Mouse (Mus musculus) layer of hippocampus, postnatal 25 days (tissue): ENCODE measurements around the gene Gpc2. TPM values are rescaled to one million over a fixed set of nuclear protein-coding genes. Genes with fewer than 3 reads are reported as not detected.
A peak's percentile ranks its signal among the peaks of the same experiment; 100 is the strongest.

Source experiments
- DNase-seq, 2 experiments: peaks; one replicate each; pipeline ENCODE4 v3.0.0; 2022; ENCODE audit warnings: mixed read lengths in 2 of 2, low spot score in 1 of 2; ENCODE audit errors: extremely low spot score in 1 of 2
- total RNA-seq, 2 experiments: library from RNA; stranded (reverse); gene quantifications; 2 replicates each; pipeline ENCODE4 v1.2.3; 2021

Gene Gpc2
- total RNA-seq, 2 experiments from 2014 or later: 3.3 to 4.8 TPM

DNA sequence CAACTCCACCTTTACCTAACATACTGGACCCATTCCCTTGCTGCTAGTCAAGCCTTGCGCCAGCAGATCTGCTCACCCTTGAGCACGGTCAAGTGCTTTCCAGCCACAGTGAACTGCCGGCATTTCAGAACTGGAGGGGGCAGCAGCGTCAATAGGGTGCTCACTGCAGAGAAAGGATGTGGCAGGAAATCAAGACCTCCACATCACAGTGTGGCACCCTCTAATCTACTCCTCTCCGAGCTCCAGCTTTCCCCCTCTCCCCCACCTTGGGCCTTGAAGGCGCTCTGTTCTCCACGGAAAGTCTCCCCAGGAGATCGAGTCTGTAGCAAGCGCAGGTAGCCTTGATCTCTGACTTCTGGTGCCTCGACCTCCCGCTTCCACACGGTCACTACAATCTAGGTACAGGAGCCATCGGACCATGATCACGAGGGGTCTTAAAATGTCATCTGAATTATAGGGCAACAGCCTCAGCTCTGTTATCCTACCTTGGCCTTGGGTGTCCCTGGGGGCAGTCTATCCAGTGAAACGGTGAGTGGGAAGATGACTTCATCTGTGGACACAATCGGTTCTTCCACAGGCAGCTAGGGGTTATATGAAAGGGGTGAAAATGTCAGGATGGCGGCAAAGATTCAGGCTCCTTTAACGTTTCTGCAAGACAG is 17.1 kb downstream of the Gpc2 start:
- DNase-seq: peak in 1 of 2 experiments; percentile 10

- peak in 1 of 2 experiments; percentile 8 for DNase-seq
These were observed 17.8 kb downstream of the Gpc2 start for GRCm38 (mm10) chr5:138262001-138262400.

GRCm38 (mm10) chr5:138260834-138261233 is 19.0 kb downstream of the Gpc2 start:
- DNase-seq: peak in 1 of 2 experiments; percentile 10

GRCm38 (mm10) chr5:138260051-138260450 is 19.8 kb downstream of the Gpc2 start:
- DNase-seq: peak in 1 of 2 experiments; percentile 6

DNA sequence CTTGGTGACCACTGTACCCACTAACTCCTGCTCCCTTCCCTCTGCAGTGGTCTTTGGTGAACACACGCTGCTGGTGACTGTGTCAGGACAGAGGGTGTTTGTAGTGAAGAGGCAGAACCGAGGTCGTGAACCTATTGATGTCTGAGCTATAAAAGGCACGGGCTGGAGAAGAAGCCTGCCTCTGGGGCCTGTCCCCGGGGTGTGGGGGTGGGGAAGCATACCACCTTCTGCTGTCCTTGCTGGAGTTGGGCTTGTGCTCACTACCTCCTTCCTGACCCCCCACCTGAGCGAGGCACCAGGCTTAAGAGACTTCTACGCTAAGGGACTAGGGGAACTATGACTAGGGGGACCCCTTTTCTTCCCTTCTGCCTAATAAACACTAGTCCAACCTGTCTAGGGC is 20.8 kb downstream of the Gpc2 start:
- DNase-seq: no peak

DNA sequence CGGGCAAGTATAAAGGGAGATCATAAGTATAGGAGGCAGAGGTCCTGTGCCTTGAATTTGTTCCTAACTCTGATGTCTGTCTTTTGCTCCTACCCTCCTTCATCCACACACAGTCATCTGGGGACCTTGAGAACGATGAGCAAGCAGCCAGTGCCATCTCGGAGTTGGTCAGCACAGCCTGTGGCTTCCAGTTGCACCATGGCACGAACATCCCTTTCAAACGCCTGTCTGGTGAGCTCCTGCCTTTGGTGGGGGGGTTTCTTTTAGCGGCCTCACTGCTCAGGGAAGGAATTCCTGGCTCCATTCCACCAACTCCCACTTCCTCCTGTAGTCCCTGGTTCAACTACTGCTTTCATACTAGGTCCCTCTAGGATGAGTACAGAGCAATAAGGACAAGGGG is 21.3 kb downstream of the Gpc2 start:
- peak in 1 of 2 experiments; percentile 7 for DNase-seq

DNA sequence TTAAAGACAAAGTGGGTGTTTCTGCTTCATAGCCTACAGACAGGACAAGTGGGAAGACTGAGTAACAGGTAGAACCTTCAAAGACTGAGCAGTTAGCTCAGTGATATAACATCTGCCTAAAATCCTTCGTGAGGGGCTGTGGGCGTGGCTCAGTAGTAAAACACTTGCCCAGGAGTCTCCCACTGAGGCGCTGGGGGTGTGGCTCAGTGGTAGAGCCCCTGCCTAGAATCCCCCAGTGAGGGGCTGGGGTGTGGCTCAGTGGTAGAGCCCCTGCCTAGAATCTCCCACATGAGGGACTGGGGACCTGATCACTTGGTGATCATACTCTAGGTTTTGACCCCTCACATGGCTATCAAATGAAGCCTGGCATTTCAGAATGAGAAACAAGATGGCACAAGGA is 21.7 kb downstream of the Gpc2 start:
- DNase-seq: no peak

DNA sequence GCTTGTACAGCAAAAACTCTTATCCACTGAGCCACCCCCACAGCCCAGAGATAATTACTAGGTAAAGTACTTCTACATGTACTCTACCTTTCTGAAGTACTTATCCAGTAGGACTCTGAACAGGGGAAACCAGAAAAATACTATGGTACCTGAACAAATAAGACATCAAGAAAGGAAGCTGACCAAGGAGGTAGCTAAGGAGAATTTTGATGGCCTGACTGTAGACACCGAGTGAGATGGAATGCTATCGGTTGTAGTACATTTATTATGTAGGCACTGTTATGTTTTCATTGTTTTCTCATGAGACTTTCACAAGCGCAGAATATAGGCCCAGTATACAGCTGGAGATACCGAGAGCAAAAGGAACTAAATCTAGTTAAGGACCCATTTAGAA is 22.2 kb downstream of the Gpc2 start:
- no peak for DNase-seq

- DNase-seq: peak in 1 of 2 experiments; percentile 7
These were observed 22.7 kb downstream of the Gpc2 start for GRCm38 (mm10) chr5:138256966-138257584.

GRCm38 (mm10) chr5:138256094-138256467 is 23.7 kb downstream of the Gpc2 start:
- no peak for DNase-seq

DNA sequence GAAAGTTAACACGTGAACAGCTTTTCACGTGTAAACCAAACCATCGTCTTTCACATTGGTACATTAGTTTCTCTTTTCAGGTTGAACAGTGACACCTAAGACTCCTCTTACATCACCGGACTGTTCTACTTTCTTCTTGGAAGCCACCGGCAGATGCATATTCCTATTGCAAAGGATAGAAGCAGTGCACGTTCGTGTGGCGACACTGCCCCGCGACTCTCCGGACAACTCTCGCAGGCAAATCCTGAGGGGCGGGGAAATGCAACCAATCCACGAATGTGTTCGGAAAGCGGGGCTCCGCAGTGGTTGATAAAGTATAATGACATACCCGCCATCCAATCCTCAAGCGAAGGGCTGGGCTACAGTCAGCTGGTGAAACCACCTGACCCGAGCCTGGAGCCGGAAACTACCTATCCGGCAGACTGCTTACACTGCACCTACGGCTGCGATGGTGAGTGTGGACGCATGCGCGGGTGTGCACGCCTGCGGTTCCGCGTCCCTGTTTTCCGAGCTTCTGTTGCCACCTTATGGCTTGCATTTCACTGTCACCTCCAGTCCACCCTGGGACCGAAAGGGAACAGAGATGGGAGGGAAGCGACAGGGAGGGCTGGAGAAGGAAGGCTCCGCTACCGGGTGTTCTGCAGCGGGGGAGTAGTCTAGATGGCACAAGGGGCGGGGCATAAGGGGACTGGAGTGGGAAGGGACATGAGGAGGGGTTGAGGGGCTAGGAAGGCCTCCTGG is 24.3 kb downstream of the Gpc2 start, which contains the start of gene Lamtor4:
TSS of gene Lamtor4 (plus strand) at position 130 of the 741 bp plus-strand sequence.
- peak; percentile 73 to 84 for DNase-seq

GRCm38 (mm10) chr5:138253061-138253460 is 26.7 kb downstream of the Gpc2 start:
- no peak for DNase-seq

GRCm38 (mm10) chr5:138251144-138251543 is 28.7 kb downstream of the Gpc2 start:
- no peak for DNase-seq

DNA sequence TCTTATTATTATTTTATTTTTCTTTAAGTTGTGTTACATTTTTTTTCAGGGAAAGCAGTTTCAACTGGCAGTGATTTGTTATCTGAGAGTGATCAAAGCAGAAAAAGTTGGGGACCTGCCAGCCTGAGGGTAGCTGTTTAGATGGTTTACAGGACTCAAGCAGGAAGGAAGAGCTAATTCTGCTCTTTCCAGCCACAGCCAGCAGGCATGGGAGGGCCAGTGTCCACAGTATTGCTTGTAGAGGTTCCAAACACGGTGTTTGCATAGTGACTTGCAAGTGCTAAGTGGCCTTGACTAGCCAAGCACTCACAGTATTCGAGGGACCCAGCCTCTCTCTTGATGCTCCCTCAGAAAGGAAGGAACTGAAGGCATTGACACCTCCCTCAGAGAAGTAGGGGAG is 38.3 kb downstream of the Gpc2 start:
- no peak for DNase-seq

- no peak for DNase-seq
These were observed 45.6 kb downstream of the Gpc2 start for GRCm38 (mm10) chr5:138234224-138234623.

DNA sequence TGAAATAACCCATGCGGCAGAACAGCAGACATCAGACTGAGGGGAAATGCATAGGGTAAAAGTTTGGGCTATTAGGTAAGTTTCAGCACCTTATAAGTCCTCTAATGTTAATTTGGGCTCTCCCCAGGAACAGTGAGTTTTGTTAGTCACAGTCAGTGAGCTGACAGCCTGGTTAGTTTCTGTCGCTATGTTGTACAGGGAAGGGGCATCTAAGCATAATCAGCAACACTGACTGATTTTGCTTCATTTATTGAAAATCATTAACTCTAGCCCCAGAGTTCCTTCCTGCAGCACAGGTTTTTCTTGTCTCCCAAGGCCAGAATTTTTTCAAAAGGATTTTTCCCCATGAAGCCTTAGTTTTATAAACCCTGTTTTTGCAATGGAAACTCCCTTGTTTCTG is 46.0 kb downstream of the Gpc2 start:
- no peak for DNase-seq

DNA sequence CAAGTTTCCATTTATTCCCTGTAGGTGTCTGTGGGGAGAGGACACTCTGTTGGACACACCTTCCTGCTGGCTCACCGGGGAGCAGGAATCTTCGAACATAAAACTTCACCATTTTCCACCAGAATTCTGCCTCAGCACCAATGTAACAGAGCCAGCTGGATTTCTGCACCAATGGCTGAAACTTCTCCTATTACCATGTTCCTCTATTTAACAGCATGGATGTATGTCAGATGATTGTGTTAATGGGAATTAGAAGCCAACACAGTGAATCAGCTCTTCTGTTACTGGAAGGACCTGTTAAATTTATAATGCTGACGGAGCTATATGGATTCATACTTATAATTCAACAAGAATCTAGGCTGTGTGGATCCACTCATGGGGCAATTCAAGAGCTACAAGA is 50.3 kb downstream of the Gpc2 start:
- DNase-seq: no peak

GRCm38 (mm10) chr5:138228026-138228425 is 51.8 kb downstream of the Gpc2 start:
- DNase-seq: peak in 1 of 2 experiments; percentile 37

DNA sequence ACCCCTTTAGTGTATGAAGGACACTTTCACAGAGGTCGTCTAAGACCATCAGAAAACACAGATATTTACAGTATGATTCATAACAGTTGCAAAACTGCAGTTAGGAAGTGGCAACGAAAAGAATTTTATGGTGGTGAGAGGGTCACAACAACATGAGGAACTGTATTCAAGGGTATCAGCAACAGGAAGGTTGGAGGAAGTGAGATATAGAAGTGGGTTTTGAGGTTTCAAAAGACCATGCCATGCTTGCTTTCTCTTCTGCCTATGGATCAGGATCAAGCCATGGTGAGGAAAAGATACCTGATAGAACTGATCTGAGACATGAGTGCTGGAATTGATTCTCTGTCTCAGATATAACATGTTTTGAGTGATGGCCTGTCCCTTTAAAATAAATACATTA is 52.4 kb downstream of the Gpc2 start:
- DNase-seq: no peak

GRCm38 (mm10) chr5:138226491-138226890 is 53.3 kb downstream of the Gpc2 start:
- no peak for DNase-seq

- no peak for DNase-seq
These were observed 54.1 kb downstream of the Gpc2 start, which contains the start of gene Nxpe5 for GRCm38 (mm10) chr5:138225700-138226099. Nxpe5 (plus strand) TSS chr5:138225898.
